Mouse (Mus musculus): Measurements from ENCODE around the gene Rpn2. TPM values are rescaled to one million over a fixed set of nuclear protein-coding genes. Genes with fewer than 3 reads are reported as not detected.

Rpn2 gene
- polyA plus RNA-seq, 1 experiment from 2014 or later: 269 TPM

DNA sequence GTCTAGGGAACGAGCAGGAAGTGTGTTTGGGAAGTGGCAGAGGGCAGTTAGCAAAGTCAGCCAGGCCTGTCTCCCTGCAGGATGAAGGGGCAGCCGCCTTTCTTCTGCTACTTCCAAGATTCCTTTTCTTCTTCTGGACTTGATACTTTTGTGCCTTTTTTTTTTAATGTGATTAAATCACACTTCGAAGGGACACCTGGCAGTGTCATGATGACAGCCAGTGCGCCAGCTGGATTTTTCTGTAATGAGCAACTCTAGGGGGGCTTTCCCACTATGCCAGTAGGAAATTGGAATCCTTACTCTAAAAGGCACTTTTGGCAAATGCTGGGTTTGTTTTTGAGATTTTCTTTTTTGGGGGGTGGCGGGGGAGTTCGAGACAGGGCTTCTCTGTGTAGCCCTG is 36.7 kb downstream of the Rpn2 start:
- DNase-seq (ENCODE audit: low spot score): no peak
- Histone ChIP-seq H3K9ac (ENCODE audit: low read length) (no peak overlapping the region), H3K27ac (replicated peaks; ENCODE audit: low read depth, low read length) (no peak overlapping the region), H3K27me3 (ENCODE audit: control insufficient read depth, insufficient read depth, low read length) (no peaks in the 10 kb centered on the region), H3K9me3 (ENCODE audit: control insufficient read depth, low read length) (no peaks in the 10 kb centered on the region), H3K36me3 (ENCODE audit: control insufficient read depth, insufficient read depth, low read length) (peaks cover 44% of the 10 kb centered on the region), H3K4me2 (ENCODE audit: low read depth, severe bottlenecking) (no peak overlapping the region), H3K4me3 (ENCODE audit: low read depth, low read length) (no peak overlapping the region), H3K4me1 (ENCODE audit: control insufficient read depth, insufficient read depth, low read length) (no peaks in the 10 kb centered on the region)
- ATAC-seq (ENCODE audit: insufficient number of reproducible peaks, low FRiP score, low TSS enrichment, low read depth): no peak
- WGBS: 87% methylated on average over 6 of the region's 6 CpGs

DNA sequence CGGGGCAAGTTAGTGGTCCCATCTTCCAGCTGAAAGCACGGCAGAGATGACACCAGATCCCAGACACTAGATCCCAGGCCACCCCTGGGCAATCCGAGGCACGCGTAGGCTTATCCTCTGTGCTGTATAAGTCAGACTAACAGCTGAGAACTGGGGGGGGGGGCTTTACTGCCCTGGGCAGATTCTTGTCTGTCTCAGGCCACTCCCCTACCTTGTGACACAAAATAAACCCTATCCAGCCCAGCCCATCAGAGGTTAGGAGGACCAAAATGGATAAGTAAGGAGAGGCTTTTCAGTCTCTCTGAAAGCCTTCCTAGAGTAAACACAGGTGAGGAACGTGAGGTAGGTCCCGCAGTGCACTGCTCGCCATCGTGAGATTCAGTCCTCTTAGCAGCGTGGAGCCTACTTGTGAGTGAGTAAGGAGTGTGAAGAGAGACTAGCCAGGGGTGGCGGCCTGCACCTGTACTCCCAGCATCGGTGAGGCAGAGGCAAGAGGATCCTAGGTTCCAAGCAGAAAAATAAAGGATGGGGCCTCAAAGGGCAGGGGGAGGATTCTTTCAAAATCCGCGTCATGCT is 37.6 kb downstream of the Rpn2 start:
- H3K9me3 ChIP-seq (ENCODE audit: control insufficient read depth, low read length): no peaks in the 10 kb centered on the region
- 91% methylated on average over 14 of the region's 14 CpGs for WGBS
- H3K27me3 ChIP-seq (ENCODE audit: control insufficient read depth, insufficient read depth, low read length): no peaks in the 10 kb centered on the region
- no peak overlapping the region for H3K9ac ChIP-seq (ENCODE audit: low read length)
- no peak overlapping the region for H3K27ac ChIP-seq (replicated peaks; ENCODE audit: low read depth, low read length)
- H3K4me2 ChIP-seq (ENCODE audit: low read depth, severe bottlenecking): no peak overlapping the region
- ATAC-seq (ENCODE audit: insufficient number of reproducible peaks, low FRiP score, low TSS enrichment, low read depth): no peak
- peaks cover 46% of the 10 kb centered on the region for H3K36me3 ChIP-seq (ENCODE audit: control insufficient read depth, insufficient read depth, low read length)
- no peak for DNase-seq (ENCODE audit: low spot score)
- H3K4me1 ChIP-seq (ENCODE audit: control insufficient read depth, insufficient read depth, low read length): no peaks in the 10 kb centered on the region
- H3K4me3 ChIP-seq (ENCODE audit: low read depth, low read length): no peak overlapping the region

DNA sequence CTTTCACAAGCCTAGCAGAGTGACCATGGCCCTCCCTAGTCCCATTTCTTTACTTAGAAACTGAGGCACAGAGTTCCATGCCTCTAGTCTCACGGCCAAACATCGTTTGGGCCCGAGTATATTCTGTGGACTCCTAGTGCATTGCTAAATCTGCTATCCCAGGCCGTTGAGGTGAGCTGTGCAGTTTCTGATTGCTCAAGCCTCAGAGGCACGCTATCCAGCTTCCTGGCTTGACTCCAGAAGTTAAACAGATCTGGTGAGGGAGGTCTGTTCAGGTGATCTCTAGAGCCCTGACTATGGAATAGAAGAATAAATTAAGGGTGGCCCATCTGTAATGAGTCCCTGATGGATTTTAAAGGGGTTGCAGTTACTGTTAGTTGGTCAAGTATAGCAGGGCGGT is 38.4 kb downstream of the Rpn2 start:
- Histone ChIP-seq H3K27ac (replicated peaks; ENCODE audit: low read depth, low read length) (no peak overlapping the region), H3K9ac (ENCODE audit: low read length) (no peak overlapping the region), H3K4me1 (ENCODE audit: control insufficient read depth, insufficient read depth, low read length) (no peaks in the 10 kb centered on the region), H3K27me3 (ENCODE audit: control insufficient read depth, insufficient read depth, low read length) (no peaks in the 10 kb centered on the region), H3K4me3 (ENCODE audit: low read depth, low read length) (no peak overlapping the region), H3K4me2 (ENCODE audit: low read depth, severe bottlenecking) (no peak overlapping the region), H3K36me3 (ENCODE audit: control insufficient read depth, insufficient read depth, low read length) (peaks cover 48% of the 10 kb centered on the region), H3K9me3 (ENCODE audit: control insufficient read depth, low read length) (no peaks in the 10 kb centered on the region)
- ATAC-seq (ENCODE audit: insufficient number of reproducible peaks, low FRiP score, low TSS enrichment, low read depth) (no peak), DNase-seq (ENCODE audit: low spot score) (no peak)
- 95% methylated on average over 6 of the region's 6 CpGs for WGBS

DNA sequence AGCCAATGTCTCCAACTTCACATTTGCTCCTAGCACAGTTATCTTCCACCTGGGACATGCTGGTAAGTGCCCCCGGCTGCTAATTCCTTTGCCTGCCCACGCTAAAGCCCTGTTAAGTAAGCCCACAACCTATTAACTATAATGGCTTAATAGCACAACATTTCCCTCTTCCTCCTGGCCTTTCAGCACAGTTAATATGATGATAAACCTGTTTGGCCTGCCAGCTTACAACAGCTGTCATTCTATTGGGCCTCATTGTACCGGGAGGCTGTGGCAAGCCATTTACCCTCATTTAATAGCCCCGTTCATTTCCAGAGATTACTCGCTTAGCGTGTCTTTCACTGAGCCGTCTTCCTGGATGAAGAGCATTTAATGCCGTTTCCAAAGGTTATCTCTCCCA is 41.3 kb downstream of the Rpn2 start:
- Histone ChIP-seq H3K36me3 (ENCODE audit: control insufficient read depth, insufficient read depth, low read length) (peaks cover 55% of the 10 kb centered on the region), H3K27ac (replicated peaks; ENCODE audit: low read depth, low read length) (no peak overlapping the region)
- WGBS: 76% methylated on average over 8 of the region's 8 CpGs

DNA sequence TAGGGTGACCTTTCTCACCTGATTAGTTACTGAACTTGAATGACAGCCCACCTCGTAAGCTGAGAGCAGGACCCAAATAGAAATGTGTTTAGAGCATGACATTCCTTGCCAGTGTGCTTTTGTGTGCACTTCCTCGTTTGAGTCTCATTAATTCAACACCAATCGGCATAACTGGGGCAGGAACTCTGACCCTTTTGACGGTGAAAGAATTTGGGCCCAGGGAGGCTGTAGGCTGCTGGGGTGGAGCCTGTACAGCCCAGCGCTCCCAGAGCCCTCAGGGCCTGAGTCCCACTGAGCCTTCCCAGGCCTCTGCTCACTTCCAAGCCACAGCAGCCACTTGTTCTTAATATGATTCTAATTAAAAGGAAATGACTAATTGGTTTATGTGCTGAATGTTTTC is 42.1 kb downstream of the Rpn2 start:
- no peak overlapping the region for H3K4me3 ChIP-seq (ENCODE audit: low read depth, low read length)
- no peaks in the 10 kb centered on the region for H3K9me3 ChIP-seq (ENCODE audit: control insufficient read depth, low read length)
- DNase-seq (ENCODE audit: low spot score) (no peak), ATAC-seq (ENCODE audit: insufficient number of reproducible peaks, low FRiP score, low TSS enrichment, low read depth) (no peak)
- 45% methylated on average over 5 of the region's 5 CpGs for WGBS
- H3K4me1 ChIP-seq (ENCODE audit: control insufficient read depth, insufficient read depth, low read length): no peaks in the 10 kb centered on the region
- H3K9ac ChIP-seq (ENCODE audit: low read length): no peak overlapping the region
- H3K27me3 ChIP-seq (ENCODE audit: control insufficient read depth, insufficient read depth, low read length): no peaks in the 10 kb centered on the region
- H3K27ac ChIP-seq (replicated peaks; ENCODE audit: low read depth, low read length): no peak overlapping the region
- peaks cover 56% of the 10 kb centered on the region for H3K36me3 ChIP-seq (ENCODE audit: control insufficient read depth, insufficient read depth, low read length)
- H3K4me2 ChIP-seq (ENCODE audit: low read depth, severe bottlenecking): no peak overlapping the region

More for the DNA sequence above, 41.3 kb downstream of the Rpn2 start:
- no peak overlapping the region for H3K4me3 ChIP-seq (ENCODE audit: low read depth, low read length)
- no peak overlapping the region for H3K4me2 ChIP-seq (ENCODE audit: low read depth, severe bottlenecking)
- ATAC-seq (ENCODE audit: insufficient number of reproducible peaks, low FRiP score, low TSS enrichment, low read depth): no peak
- H3K9ac ChIP-seq (ENCODE audit: low read length): no peak overlapping the region
- no peaks in the 10 kb centered on the region for H3K27me3 ChIP-seq (ENCODE audit: control insufficient read depth, insufficient read depth, low read length)
- DNase-seq (ENCODE audit: low spot score): no peak
- H3K4me1 ChIP-seq (ENCODE audit: control insufficient read depth, insufficient read depth, low read length): no peaks in the 10 kb centered on the region
- H3K9me3 ChIP-seq (ENCODE audit: control insufficient read depth, low read length): no peaks in the 10 kb centered on the region

DNA sequence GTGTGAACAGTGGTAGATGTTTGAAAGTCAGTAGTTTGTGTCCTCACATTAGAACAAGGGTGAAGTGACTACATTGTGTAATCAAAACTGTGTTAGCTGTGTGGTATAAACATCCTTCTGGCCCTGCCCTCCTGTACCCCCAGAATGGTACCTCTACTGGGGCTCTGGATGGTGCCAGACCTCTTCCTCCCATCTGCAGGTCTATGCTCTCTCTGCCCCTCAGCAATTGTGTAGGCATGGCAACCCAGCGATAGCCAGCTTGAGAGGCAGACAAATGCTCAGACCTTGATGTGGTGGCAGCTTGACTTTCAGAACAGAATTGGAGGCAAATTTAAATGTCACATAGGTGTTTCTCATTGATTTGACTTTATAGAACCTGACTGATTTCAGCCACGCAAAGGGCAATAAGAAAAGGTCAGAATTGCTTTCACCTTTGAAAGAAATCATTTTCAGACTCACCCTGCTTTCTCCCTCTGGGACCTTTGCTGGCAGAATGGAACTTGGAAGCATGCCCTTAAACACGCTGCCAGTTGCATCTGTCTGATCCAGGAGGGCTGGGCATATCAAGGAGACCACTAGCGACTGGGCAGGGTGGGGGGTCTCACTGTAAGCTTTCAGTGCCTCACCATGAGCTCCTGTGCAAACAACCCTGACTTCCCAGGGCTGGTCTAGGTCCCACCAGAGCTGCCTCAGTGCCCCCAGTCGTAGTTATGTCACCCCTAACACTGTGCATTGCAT is 43.4 kb downstream of the Rpn2 start:
- H3K9me3 ChIP-seq (ENCODE audit: control insufficient read depth, low read length): no peaks in the 10 kb centered on the region
- ATAC-seq (ENCODE audit: insufficient number of reproducible peaks, low FRiP score, low TSS enrichment, low read depth) (no peak), DNase-seq (ENCODE audit: low spot score) (no peak)
- H3K27ac ChIP-seq (replicated peaks; ENCODE audit: low read depth, low read length): no peak overlapping the region
- no peak overlapping the region for H3K4me3 ChIP-seq (ENCODE audit: low read depth, low read length)
- H3K9ac ChIP-seq (ENCODE audit: low read length): no peak overlapping the region
- 86% methylated on average over 5 of the region's 5 CpGs for WGBS
- no peak overlapping the region for H3K4me2 ChIP-seq (ENCODE audit: low read depth, severe bottlenecking)
- no peaks in the 10 kb centered on the region for H3K27me3 ChIP-seq (ENCODE audit: control insufficient read depth, insufficient read depth, low read length)
- H3K36me3 ChIP-seq (ENCODE audit: control insufficient read depth, insufficient read depth, low read length): peaks cover 47% of the 10 kb centered on the region
- no peaks in the 10 kb centered on the region for H3K4me1 ChIP-seq (ENCODE audit: control insufficient read depth, insufficient read depth, low read length)

DNA sequence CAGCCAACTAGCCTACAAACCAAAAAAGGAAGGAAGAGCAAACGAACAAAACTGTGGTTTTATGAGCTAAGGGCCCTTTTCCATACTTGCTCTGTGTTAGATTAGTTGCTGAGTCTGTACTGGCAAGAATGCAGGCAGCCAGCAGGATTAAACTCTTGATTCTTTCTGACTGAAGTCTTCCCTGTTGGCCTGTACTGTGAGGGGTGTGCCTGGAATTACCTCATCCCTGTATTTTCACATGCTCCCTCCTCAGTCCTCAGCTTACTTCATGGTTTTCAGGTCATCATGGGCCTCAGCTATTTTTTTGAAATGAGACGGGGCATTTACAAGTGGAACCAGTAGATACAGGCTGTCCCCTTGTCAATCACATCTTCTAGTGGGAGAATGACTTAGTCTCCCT is 46.4 kb downstream of the Rpn2 start:
- H3K4me1 ChIP-seq (ENCODE audit: control insufficient read depth, insufficient read depth, low read length): no peaks in the 10 kb centered on the region
- 74% methylated on average over 2 of the region's 2 CpGs for WGBS

DNA sequence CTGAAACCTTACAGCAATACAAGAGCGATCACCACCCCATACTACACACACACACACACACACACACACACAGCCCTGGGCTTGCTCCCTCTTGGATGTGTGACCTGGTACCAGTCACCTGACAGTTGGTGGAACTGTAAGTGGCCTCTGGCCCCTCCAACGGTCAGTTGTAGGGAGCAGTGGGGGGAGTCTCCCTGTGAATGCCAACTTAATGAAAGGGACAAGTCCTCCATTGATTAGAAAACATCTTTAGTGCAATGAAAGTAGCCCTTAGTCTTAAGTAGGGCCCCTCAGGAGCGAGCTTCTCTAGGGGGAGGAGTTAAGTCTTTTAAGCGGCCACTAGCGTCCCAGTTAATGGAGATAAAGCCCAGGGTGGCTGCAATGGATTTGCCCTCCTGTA is 49.3 kb downstream of the Rpn2 start:
- no peak overlapping the region for H3K9ac ChIP-seq (ENCODE audit: low read length)
- H3K36me3 ChIP-seq (ENCODE audit: control insufficient read depth, insufficient read depth, low read length): peaks cover 14% of the 10 kb centered on the region; the same call in 1 of the 2 replicates
- 49% methylated on average over 5 of the region's 5 CpGs for WGBS
- H3K27me3 ChIP-seq (ENCODE audit: control insufficient read depth, insufficient read depth, low read length): no peaks in the 10 kb centered on the region
- DNase-seq (ENCODE audit: low spot score): no peak
- H3K4me3 ChIP-seq (ENCODE audit: low read depth, low read length): no peak overlapping the region
- no peak for ATAC-seq (ENCODE audit: insufficient number of reproducible peaks, low FRiP score, low TSS enrichment, low read depth)
- H3K4me2 ChIP-seq (ENCODE audit: low read depth, severe bottlenecking): no peak overlapping the region
- no peaks in the 10 kb centered on the region for H3K9me3 ChIP-seq (ENCODE audit: control insufficient read depth, low read length)
- H3K27ac ChIP-seq (replicated peaks; ENCODE audit: low read depth, low read length): no peak overlapping the region
- no peaks in the 10 kb centered on the region for H3K4me1 ChIP-seq (ENCODE audit: control insufficient read depth, insufficient read depth, low read length)

More for the DNA sequence above, 46.4 kb downstream of the Rpn2 start:
- no peak for DNase-seq (ENCODE audit: low spot score)
- no peak overlapping the region for H3K4me2 ChIP-seq (ENCODE audit: low read depth, severe bottlenecking)
- H3K9me3 ChIP-seq (ENCODE audit: control insufficient read depth, low read length): no peaks in the 10 kb centered on the region
- no peak overlapping the region for H3K4me3 ChIP-seq (ENCODE audit: low read depth, low read length)
- H3K9ac ChIP-seq (ENCODE audit: low read length): no peak overlapping the region
- no peak overlapping the region for H3K27ac ChIP-seq (replicated peaks; ENCODE audit: low read depth, low read length)
- ATAC-seq (ENCODE audit: insufficient number of reproducible peaks, low FRiP score, low TSS enrichment, low read depth): no peak
- peaks cover 29% of the 10 kb centered on the region; the same call in 1 of the 2 replicates for H3K36me3 ChIP-seq (ENCODE audit: control insufficient read depth, insufficient read depth, low read length)
- H3K27me3 ChIP-seq (ENCODE audit: control insufficient read depth, insufficient read depth, low read length): no peaks in the 10 kb centered on the region

All from limb, embryonic 11.5 days (tissue).